ENCODE assay signal across 12 mouse cellular contexts in the genomic region with DNA sequence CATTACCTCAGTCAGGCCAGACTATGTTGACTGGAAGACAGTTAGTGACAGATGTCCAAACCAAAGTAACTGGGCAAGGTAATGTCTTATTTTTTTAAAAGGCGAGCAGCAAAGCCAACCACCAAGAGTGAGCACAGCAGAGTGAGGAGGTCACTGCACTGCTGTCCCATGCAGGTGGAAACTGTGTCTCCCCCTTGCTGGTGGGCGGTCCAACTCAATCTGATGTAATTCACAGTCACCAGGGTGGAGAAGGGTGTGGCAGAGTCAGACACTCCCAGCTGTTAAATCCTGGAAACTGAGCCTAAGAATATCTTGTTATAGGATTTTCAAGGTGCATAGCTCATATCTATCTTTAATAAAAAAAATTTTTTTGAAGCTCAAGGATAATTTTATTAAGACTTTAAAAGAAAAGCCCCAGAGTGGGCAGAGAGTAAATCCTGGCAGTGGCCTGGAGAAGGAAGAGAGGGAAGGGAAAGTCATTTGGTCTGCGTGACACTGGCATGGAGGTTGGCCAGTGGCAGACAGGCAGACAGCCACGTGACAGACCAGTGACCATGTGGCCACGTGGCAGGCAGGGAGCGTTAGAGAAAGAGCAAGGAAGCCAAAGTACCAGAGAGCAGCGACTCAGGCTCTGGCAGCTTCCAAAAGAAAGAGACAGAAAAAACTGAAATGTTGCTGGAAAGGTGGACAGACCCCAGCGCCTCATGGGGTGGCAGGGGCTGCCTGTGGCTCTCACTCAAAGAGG. TPM values are rescaled to one million over a fixed set of nuclear protein-coding genes. Genes with fewer than 3 reads are reported as not detected.
DNase-seq lines count a peak whose midpoint lies in the region; ATAC-seq lines count a peak whose summit lies in the region.
"Had no signal": no experiment of that assay in that cellular context is flagged by ENCODE, and none has a peak within 500 bp of the region (broad histone marks: within the 10 kb centered on the region; RNA-seq: fewer than 3 reads in every experiment).

No protein-coding gene starts in this region.

- H3K36me3 ChIP-seq in limb, embryonic 15.5 days: no peaks in the 10 kb centered on the region
- no peaks in the 10 kb centered on the region for H3K36me3 ChIP-seq in liver, embryonic 12.5 days
- H3K36me3 ChIP-seq: embryonic facial prominence, embryonic 12.5 days; neural tube, embryonic 13.5 days had no signal

- ATAC-seq in limb, embryonic 15.5 days (ENCODE audit: insufficient number of reproducible peaks, low FRiP score, low TSS enrichment, low read depth): 0 out of 2 replicates have a peak, but pooled peaks have one; percentile 40
- ATAC-seq in liver, embryonic 12.5 days: no peak
- ATAC-seq: Patski had no signal

- H3K27me3 ChIP-seq in limb, embryonic 15.5 days: no peaks in the 10 kb centered on the region
- no peaks in the 10 kb centered on the region for H3K27me3 ChIP-seq in liver, embryonic 12.5 days (replicated peaks)
- H3K27me3 ChIP-seq: embryonic facial prominence, embryonic 12.5 days; neural tube, embryonic 13.5 days; Patski had no signal

- H3K4me2 ChIP-seq in limb, embryonic 15.5 days: no peak overlapping the region
- H3K4me2 ChIP-seq in liver, embryonic 12.5 days: no peak overlapping the region
- H3K4me2 ChIP-seq: embryonic facial prominence, embryonic 12.5 days; neural tube, embryonic 13.5 days had no signal

- H3K9me3 ChIP-seq in limb, embryonic 15.5 days: no peaks in the 10 kb centered on the region
- no peaks in the 10 kb centered on the region for H3K9me3 ChIP-seq in liver, embryonic 12.5 days (replicated peaks)

- 71% methylated on average over 8 of the region's 8 CpGs for WGBS in limb, embryonic 15.5 days
- 64% methylated on average over 8 of the region's 8 CpGs for WGBS in liver, embryonic 12.5 days (ENCODE audit: insufficient replicate concordance)

- peaks cover 11% of the 10 kb centered on the region; the same call in 1 of the 2 replicates for H3K4me1 ChIP-seq in limb, embryonic 15.5 days
- no peaks in the 10 kb centered on the region; the same call in 1 of the 2 replicates for H3K4me1 ChIP-seq in liver, embryonic 12.5 days
- H3K4me1 ChIP-seq: neural tube, embryonic 13.5 days had no signal

- no peak overlapping the region for H3K4me3 ChIP-seq in limb, embryonic 15.5 days
- H3K4me3 ChIP-seq in liver, embryonic 12.5 days: no peak overlapping the region
- H3K4me3 ChIP-seq: embryonic facial prominence, embryonic 12.5 days; neural tube, embryonic 13.5 days had no signal

- H3K9ac ChIP-seq in limb, embryonic 15.5 days: no peak overlapping the region
- no peak overlapping the region for H3K9ac ChIP-seq in liver, embryonic 12.5 days
- H3K9ac ChIP-seq: embryonic facial prominence, embryonic 12.5 days; neural tube, embryonic 13.5 days had no signal

- peak overlapping the region; percentile 57 for H3K27ac ChIP-seq in limb, embryonic 15.5 days
- H3K27ac ChIP-seq in liver, embryonic 12.5 days: no peak overlapping the region
- H3K27ac ChIP-seq: embryonic facial prominence, embryonic 12.5 days; neural tube, embryonic 13.5 days had no signal

- peak; percentile 57 for DNase-seq in layer of hippocampus, adult 11-12 months (ENCODE audit: low spot score)
- DNase-seq in layer of hippocampus, postnatal 10 days (ENCODE audit: low spot score in 2 of 2): no peak
- peak; percentile 67 for DNase-seq in adrenal gland, postnatal 10 days
- peak; percentile 45 for DNase-seq in gastrocnemius, postnatal 10 days
- DNase-seq in frontal cortex, postnatal 10 days (ENCODE audit: low spot score in 2 of 2): no peak
- no peak for DNase-seq in neural tube, embryonic 10.5 days (ENCODE audit: extremely low spot score, low spot score)

RNA-seq across cellular contexts. Expression of a gene that starts 19.6 kb away (rescaled TPM):
- total RNA-seq in layer of hippocampus, postnatal 10 days (2021): not detected
- total RNA-seq in adrenal gland, postnatal 10 days (2021): 1 to 10 TPM; 1.9 to 2.2 TPM
- under 1 TPM in 1 of 2 experiments, not detected in 1; 0.14 TPM for total RNA-seq in gastrocnemius, postnatal 10 days (2021)
- polyA plus RNA-seq in limb, embryonic 15.5 days (2015; fragmentation: Nextera tagmentation; extraction: Ambion mirVana): 1.5 and 3.2 TPM in 2 replicates
- 2.6 and 3.2 TPM in 2 replicates for polyA plus RNA-seq in liver, embryonic 12.5 days (2016; fragmentation: Nextera tagmentation; extraction: Ambion mirVana)

RNA-seq across cellular contexts. Expression of a gene that starts 24.7 kb away (rescaled TPM):
- 1 to 10 TPM; 2.9 to 3.0 TPM for total RNA-seq in layer of hippocampus, postnatal 10 days (2021)
- total RNA-seq in adrenal gland, postnatal 10 days (2021): 10 to 100 TPM; 13.0 to 13.4 TPM
- total RNA-seq in gastrocnemius, postnatal 10 days (2021): 1 to 10 TPM; 2.7 to 3.1 TPM
- 4.9 and 5.7 TPM in 2 replicates for polyA plus RNA-seq in limb, embryonic 15.5 days (2015; fragmentation: Nextera tagmentation; extraction: Ambion mirVana)
- 3.8 and 4.0 TPM in 2 replicates for polyA plus RNA-seq in liver, embryonic 12.5 days (2016; fragmentation: Nextera tagmentation; extraction: Ambion mirVana)

RNA-seq across cellular contexts. Expression of a gene that starts 29.4 kb away (rescaled TPM):
- not detected for total RNA-seq in layer of hippocampus, postnatal 10 days (2021)
- total RNA-seq in adrenal gland, postnatal 10 days (2021): not detected
- not detected for total RNA-seq in gastrocnemius, postnatal 10 days (2021)
- 0.34 TPM in 1 of 2 replicates, not detected in the other for polyA plus RNA-seq in limb, embryonic 15.5 days (2015; fragmentation: Nextera tagmentation; extraction: Ambion mirVana)
- polyA plus RNA-seq in liver, embryonic 12.5 days (2016; fragmentation: Nextera tagmentation; extraction: Ambion mirVana): not detected in 2 replicates
- polyA plus RNA-seq: heart, embryonic 16.5 days; neural tube, embryonic 13.5 days; Patski had no signal

RNA-seq across cellular contexts. Expression of a gene that starts 41.0 kb away (rescaled TPM):
- total RNA-seq in layer of hippocampus, postnatal 10 days (2021): 10 to 100 TPM; 26.8 to 27.1 TPM
- total RNA-seq in adrenal gland, postnatal 10 days (2021): 10 to 100 TPM; 16.4 to 32.8 TPM
- 1 to 10 TPM; 8.4 to 9.1 TPM for total RNA-seq in gastrocnemius, postnatal 10 days (2021)
- polyA plus RNA-seq in limb, embryonic 15.5 days (2015; fragmentation: Nextera tagmentation; extraction: Ambion mirVana): 4.8 and 4.9 TPM in 2 replicates
- polyA plus RNA-seq in liver, embryonic 12.5 days (2016; fragmentation: Nextera tagmentation; extraction: Ambion mirVana): 2.3 and 2.6 TPM in 2 replicates

RNA-seq across cellular contexts. Expression of a gene that starts 57.3 kb away (rescaled TPM):
- total RNA-seq in layer of hippocampus, postnatal 10 days (2021): 10 to 100 TPM; 11.1 to 13.0 TPM
- 10 to 100 TPM; 64.5 to 70.3 TPM for total RNA-seq in adrenal gland, postnatal 10 days (2021)
- total RNA-seq in gastrocnemius, postnatal 10 days (2021): 10 to 100 TPM; 34.0 to 36.1 TPM
- 47.0 and 50.5 TPM in 2 replicates for polyA plus RNA-seq in limb, embryonic 15.5 days (2015; fragmentation: Nextera tagmentation; extraction: Ambion mirVana)
- 19.2 and 22.9 TPM in 2 replicates for polyA plus RNA-seq in liver, embryonic 12.5 days (2016; fragmentation: Nextera tagmentation; extraction: Ambion mirVana)

Comparison
In these comparisons a context has a peak if more than half of its experiments do, and no peak if none do; other contexts are left out.
1. DNase-seq: peak in layer of hippocampus, adult 11-12 months (single experiment), adrenal gland, postnatal 10 days (single experiment) and gastrocnemius, postnatal 10 days (single experiment); none in layer of hippocampus, postnatal 10 days (0 of 2), frontal cortex, postnatal 10 days (0 of 2) and neural tube, embryonic 10.5 days (single experiment).